Mouse (Mus musculus) forebrain, embryonic 15.5 days (tissue): Measurements from ENCODE around the gene Evc2. TPM values are rescaled to one million over a fixed set of nuclear protein-coding genes. Genes with fewer than 3 reads are reported as not detected.
A peak's percentile ranks its signal among the peaks of the same experiment; 100 is the strongest.

Experiments used
- ATAC-seq: fragments of 200-750 bp; cut with Nextera tagmentation; replicated peaks from 2 replicates; pipeline ENCODE4 v1.8.0; 2017; ENCODE audit warnings: mild to moderate bottlenecking, moderate TSS enrichment, moderate library complexity
- H3K27ac ChIP-seq: fragments of 300-500 bp; sonication (generic); replicated peaks from 2 replicates; pipeline ENCODE4 v1.5.1; 2015; ENCODE audit warnings: mild to moderate bottlenecking, inconsistent platforms
- H3K27me3 ChIP-seq: fragments of 300-500 bp; sonication (generic); 2 replicates; pipeline ENCODE4 v1.6.1; 2015; ENCODE audit warnings: inconsistent platforms
- H3K36me3 ChIP-seq: fragments of 300-500 bp; sonication (generic); 2 replicates; pipeline ENCODE4 v1.6.1; 2015; ENCODE audit warnings: mild to moderate bottlenecking, inconsistent platforms
- H3K4me1 ChIP-seq: fragments of 300-500 bp; sonication (generic); 2 replicates; pipeline ENCODE4 v1.6.1; 2015; ENCODE audit warnings: inconsistent platforms
- H3K4me2 ChIP-seq: fragments of 300-500 bp; sonication (generic); replicated peaks from 2 replicates; pipeline ENCODE4 v1.6.1; 2015; ENCODE audit warnings: mild to moderate bottlenecking, inconsistent platforms
- H3K4me3 ChIP-seq: fragments of 300-500 bp; sonication (generic); 2 replicates; pipeline ENCODE4 v1.5.1; 2015; ENCODE audit warnings: mild to moderate bottlenecking, inconsistent platforms
- H3K9ac ChIP-seq: fragments of 300-500 bp; sonication (generic); replicated peaks from 2 replicates; pipeline ENCODE4 v1.6.1; 2015; ENCODE audit warnings: mild to moderate bottlenecking, inconsistent platforms
- H3K9me3 ChIP-seq: fragments of 300-500 bp; sonication (generic); 2 replicates; pipeline ENCODE4 v1.6.1; 2016; ENCODE audit warnings: inconsistent platforms
- WGBS: fragments of 180-500 bp; shearing (Covaris S2); methylation state at CpG from one replicate; pipeline ENCODE4 v1.1.7; 2015; ENCODE audit warnings: mixed read lengths; 5-methylcytosine and 5-hydroxymethylcytosine counted together
- polyA plus RNA-seq: library from polyadenylated mRNA; unstranded; fragments of >200 nt; fragmentation: Nextera tagmentation; extraction: Ambion mirVana; gene quantifications from 2 replicates; pipeline ENCODE4 v1.2.1, GENCODE M21; 2015

Evc2 gene
- polyA plus RNA-seq, 1 experiment from 2014 or later, result 6.0 TPM

DNA sequence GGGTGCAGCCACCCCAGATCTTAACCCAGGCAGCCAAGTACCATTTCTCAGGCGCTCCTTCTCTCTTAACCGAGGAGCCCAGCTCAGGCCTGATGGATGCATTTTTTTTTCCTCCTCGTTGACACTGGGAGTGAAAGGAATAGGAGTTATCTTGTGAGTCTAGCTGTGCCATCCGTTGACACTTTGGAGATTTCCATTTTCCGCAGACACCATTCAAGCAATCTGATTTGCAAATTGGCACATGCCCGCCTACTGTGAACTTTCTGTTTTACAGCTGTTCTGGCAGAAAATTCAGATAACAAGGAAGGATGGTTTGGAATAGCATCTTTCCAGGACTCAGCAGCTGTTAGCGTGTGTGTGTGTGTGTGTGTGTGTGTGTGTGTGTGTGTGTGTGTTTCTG, 39.1 kb downstream of the Evc2 start:
- Histone ChIP-seq H3K36me3 (no peaks in the 10 kb centered on the region), H3K27ac (peak overlapping the region; percentile 54), H3K9ac (no peak overlapping the region), H3K4me1 (peaks cover 5% of the 10 kb centered on the region; the same call in 1 of the 2 replicates), H3K9me3 (no peaks in the 10 kb centered on the region), H3K4me3 (no peak overlapping the region), H3K4me2 (no peak overlapping the region), H3K27me3 (no peaks in the 10 kb centered on the region)
- ATAC-seq, result peak; percentile 26
- WGBS, result 61% methylated on average over 7 of the region's 7 CpGs

DNA sequence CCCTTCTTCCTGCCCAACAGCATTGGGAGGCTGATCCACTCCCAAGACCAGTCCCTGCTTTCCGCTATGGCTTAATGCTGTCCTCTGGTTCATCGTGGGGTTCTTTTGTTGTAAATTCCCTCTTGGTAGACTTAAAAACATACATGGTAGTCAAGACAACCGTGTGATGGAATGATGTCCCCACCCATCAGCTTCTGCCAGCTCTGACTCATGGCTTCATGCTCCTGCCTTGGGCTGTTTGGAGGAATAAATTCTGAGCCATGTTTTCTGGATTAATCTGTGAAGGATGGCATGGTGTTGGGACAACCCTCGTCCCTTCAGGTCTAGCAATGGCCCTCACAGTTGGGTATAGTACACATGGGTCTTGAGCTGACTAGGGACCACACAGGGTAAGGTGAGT, 42.3 kb downstream of the Evc2 start:
- Histone ChIP-seq H3K4me3 (no peak overlapping the region), H3K9ac (no peak overlapping the region), H3K4me1 (peaks cover 5% of the 10 kb centered on the region; the same call in 1 of the 2 replicates), H3K27ac (no peak overlapping the region), H3K36me3 (no peaks in the 10 kb centered on the region), H3K4me2 (no peak overlapping the region), H3K27me3 (no peaks in the 10 kb centered on the region), H3K9me3 (no peaks in the 10 kb centered on the region)
- no peak for ATAC-seq
- 89% methylated on average over 4 of the region's 4 CpGs for WGBS

DNA sequence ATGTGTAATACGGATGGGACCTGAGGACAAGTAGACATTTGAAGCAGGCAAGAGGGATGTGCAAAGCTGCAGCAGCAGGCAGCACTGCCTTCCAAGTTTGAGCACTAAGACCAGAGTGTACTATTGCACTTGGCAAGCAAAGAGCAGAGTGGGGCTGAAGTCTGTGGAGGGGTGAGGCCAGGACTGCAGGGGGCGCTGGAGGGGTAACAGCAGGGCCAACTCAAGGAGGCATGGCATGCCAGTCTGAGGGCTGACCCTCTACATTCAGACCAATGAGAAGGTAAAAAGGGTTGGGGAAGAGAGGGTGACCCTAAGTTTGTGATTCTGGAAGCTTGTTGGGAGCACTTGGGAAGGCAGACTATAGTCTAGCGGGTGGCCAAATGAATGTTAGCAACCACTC, 45.3 kb downstream of the Evc2 start:
- Histone ChIP-seq H3K4me1 (no peaks in the 10 kb centered on the region), H3K9ac (no peak overlapping the region), H3K4me2 (no peak overlapping the region), H3K4me3 (no peak overlapping the region), H3K27me3 (no peaks in the 10 kb centered on the region), H3K9me3 (no peaks in the 10 kb centered on the region), H3K36me3 (no peaks in the 10 kb centered on the region), H3K27ac (no peak overlapping the region)
- 87% methylated on average over 3 of the region's 3 CpGs for WGBS
- ATAC-seq, result no peak

DNA sequence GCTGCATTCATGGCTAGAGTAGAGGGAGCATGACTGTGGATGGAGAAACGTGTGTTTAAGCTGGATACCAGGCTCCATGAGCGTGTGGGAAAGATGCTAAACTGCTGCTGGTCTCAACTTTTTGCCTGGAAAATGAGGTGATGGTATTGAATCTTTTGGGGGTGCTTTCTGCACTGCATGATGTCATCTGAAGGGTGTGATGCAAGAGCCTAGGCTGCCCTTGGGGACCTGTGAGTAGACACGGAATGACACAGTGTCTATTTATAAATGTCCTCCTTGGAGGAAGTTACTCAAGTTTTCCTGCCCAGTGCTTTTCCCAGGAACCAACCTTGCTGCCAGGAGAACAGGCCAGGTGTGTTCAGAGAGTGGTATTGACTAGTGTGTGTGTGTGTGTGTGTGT, 50.3 kb downstream of the Evc2 start:
- Histone ChIP-seq H3K9me3 (no peaks in the 10 kb centered on the region), H3K36me3 (no peaks in the 10 kb centered on the region), H3K27me3 (no peaks in the 10 kb centered on the region), H3K4me1 (no peaks in the 10 kb centered on the region), H3K4me2 (no peak overlapping the region), H3K4me3 (no peak overlapping the region), H3K9ac (no peak overlapping the region), H3K27ac (no peak overlapping the region)
- whole genome bisulfite sequencing, result 87% methylated on average over 3 of the region's 3 CpGs
- ATAC-seq, result no peak

DNA sequence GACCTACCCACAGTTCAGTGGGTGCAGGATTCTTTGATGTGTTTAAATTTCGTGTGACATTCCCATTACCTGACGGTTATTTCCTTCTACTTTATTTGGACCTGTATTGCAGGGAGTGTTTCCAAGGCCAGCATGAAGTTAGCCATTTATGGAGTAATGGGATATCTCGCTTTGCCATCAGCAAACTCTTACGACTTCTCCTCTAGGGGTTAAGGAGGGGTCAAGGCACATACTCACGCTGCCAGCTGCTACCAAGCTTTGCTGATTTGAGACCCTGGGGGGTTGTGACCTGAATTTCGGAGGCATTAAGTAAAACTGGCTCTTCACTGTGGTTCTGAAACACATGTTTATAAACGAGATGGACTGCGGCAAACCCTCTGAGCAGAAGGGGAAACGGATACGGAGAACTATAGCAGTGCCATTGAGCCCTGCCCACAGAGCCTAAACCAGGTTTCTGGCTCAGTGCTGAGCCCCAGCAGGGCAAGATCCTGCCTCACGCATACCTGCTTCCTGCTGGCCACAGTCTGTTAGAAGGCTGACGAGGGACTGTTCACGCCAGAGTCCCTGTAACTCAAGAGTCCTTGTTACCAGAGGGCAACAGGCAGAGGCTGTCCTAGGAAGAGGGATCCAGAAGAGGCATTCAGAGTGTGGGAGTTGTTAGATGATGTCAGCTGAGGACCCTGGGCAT, 51.7 kb downstream of the Evc2 start:
- Histone ChIP-seq H3K27me3 (no peaks in the 10 kb centered on the region), H3K4me2 (no peak overlapping the region), H3K4me3 (no peak overlapping the region), H3K27ac (no peak overlapping the region), H3K4me1 (peaks cover 3% of the 10 kb centered on the region), H3K9me3 (no peaks in the 10 kb centered on the region), H3K9ac (no peak overlapping the region), H3K36me3 (no peaks in the 10 kb centered on the region)
- WGBS, result 85% methylated on average over 13 of the region's 13 CpGs
- no peak for ATAC-seq

DNA sequence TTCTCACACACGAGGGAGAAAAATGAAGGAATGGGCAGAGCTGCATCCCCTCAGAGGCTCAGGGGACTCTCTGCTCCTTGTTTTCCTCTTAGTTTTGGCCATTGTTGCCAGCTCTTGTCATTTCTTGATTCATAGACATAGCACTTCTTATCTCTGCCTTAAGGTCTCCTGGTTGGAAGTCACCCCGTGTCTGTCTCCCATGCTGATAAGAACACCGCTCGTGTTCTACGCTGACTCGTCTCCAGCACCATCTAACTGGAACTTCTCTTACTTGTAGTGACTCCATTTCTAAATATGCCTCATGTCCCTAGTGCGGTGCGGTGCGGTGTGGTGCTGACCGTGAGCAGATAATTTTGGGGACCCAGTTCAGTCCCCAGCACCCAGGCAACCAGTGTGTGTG, 52.6 kb downstream of the Evc2 start:
- Histone ChIP-seq H3K4me2 (no peak overlapping the region), H3K9ac (no peak overlapping the region), H3K27ac (no peak overlapping the region), H3K9me3 (no peaks in the 10 kb centered on the region), H3K4me1 (peaks cover 13% of the 10 kb centered on the region), H3K27me3 (no peaks in the 10 kb centered on the region), H3K36me3 (no peaks in the 10 kb centered on the region), H3K4me3 (no peak overlapping the region)
- ATAC-seq, result no peak
- WGBS, result 95% methylated on average over 10 of the region's 10 CpGs

DNA sequence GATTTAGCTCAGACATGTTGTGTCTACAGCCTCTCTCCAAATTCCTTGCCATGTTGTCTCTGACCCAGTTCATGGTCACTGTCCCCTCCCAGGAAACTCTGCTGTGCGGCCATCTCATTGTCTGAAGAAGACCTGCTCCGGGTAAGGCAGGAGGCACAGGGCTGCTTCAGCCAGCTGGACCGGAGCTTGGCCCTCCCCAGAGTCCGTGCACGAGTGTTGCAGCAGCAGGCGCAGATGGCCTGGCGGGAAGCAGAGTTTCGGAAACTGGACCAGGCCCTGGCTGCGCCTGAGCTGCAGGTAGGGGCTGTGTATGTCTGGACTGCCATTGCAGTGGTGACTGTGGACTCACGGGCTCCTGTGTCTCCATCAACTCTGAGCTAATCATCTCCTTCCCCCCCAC, 53.6 kb downstream of the Evc2 start:
- H3K27ac ChIP-seq, result no peak overlapping the region
- no peak for ATAC-seq
- H3K4me3 ChIP-seq, result no peak overlapping the region
- no peaks in the 10 kb centered on the region for H3K36me3 ChIP-seq
- H3K4me1 ChIP-seq, result peaks cover 17% of the 10 kb centered on the region
- H3K9me3 ChIP-seq, result no peaks in the 10 kb centered on the region
- no peaks in the 10 kb centered on the region for H3K27me3 ChIP-seq
- H3K9ac ChIP-seq, result no peak overlapping the region
- 92% methylated on average over 10 of the region's 10 CpGs for WGBS
- no peak overlapping the region for H3K4me2 ChIP-seq

DNA sequence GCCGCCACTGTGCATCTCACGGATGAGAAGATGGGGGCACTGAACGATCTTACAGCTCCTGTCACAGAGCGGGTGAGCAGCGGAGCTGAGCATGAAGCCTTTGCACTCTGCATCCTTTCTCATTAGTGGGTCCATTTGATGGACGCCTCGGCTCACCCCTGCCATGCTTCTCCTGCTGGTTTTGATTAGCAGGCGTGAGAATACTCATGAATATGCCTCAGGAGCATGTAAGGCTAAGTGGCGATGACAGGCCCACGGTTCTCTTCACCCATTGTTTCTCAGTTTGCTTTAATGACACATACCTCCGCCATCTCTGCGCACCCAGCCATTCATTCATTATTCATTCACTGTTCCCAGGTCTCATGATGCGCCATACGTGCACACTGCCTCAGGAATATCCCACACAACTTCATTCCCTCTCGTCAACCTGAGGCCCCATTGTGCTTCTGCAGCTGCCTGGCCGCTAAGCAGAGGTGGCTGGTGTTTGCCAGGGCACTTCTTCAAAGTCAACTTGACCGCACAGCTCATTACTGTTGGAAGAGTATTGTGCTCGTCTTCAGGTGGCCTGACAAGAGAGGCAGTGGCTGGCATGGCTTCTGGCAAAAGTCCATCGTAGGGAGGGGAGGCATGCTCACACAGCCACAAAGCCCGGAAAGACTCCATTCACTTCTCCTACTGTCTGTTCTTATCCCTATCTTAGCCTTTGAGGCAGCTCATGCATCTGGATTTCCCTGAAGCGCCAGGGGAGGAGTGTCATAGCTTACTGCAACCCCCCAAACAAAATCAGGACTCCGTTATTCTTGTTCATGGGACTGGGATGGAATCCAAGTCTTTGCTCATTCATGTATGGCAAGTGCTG, 57.1 kb downstream of the Evc2 start:
- no peaks in the 10 kb centered on the region for H3K36me3 ChIP-seq
- H3K9ac ChIP-seq, result no peak overlapping the region
- ATAC-seq, result peak; percentile 52
- peak overlapping the region; percentile 17; the same call in 1 of the 2 replicates for H3K27ac ChIP-seq
- H3K4me2 ChIP-seq, result no peak overlapping the region; the same call in 1 of the 2 replicates
- peaks cover 17% of the 10 kb centered on the region for H3K4me1 ChIP-seq
- 33% methylated on average over 22 of the region's 22 CpGs for WGBS
- no peaks in the 10 kb centered on the region for H3K27me3 ChIP-seq
- H3K4me3 ChIP-seq, result no peak overlapping the region
- no peaks in the 10 kb centered on the region for H3K9me3 ChIP-seq

DNA sequence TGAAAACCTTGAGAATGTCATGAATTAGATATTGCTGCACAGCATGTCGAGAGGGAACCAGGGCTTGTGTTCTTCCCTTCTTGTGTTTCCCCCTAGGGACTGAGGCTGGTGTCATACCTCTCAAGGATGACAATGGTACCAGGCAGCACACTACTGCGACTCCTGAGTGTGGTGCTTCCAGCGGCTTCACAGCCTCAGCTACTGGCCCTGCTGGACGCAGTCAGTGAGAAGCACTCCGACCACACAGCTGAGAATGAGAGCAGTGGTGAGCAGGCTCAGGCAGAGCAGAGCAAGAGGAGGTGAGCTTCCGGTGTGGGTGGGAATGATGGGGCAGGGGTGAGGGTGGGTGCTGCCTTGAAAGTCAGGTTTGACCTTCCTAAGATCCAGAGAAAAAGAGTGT, 80.7 kb downstream of the Evc2 start:
- Histone ChIP-seq H3K27ac (no peak overlapping the region), H3K9ac (no peak overlapping the region), H3K4me3 (no peak overlapping the region), H3K27me3 (no peaks in the 10 kb centered on the region), H3K9me3 (no peaks in the 10 kb centered on the region), H3K36me3 (no peaks in the 10 kb centered on the region), H3K4me2 (no peak overlapping the region), H3K4me1 (no peaks in the 10 kb centered on the region)
- no peak for ATAC-seq
- 91% methylated on average over 6 of the region's 6 CpGs for WGBS

DNA sequence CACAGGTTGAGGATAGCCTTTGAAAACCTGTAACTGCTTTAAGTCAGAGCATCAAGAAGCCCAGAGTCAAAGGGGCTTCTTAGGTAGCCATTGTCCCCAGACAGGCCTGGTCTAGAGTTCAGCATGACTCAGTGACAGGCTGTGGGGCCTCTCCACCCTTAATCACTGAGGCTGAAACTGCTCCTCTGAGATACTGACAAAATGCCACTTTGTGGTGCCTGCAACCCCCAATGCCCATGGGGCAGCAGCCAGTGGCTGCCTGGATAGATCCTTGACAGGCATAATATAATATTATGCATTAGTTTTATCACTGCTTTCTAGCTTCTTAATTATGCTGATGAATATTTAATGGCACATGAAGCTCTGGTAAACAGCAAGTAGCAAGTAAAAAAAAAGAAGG, 88.9 kb downstream of the Evc2 start:
- Histone ChIP-seq H3K27me3 (no peaks in the 10 kb centered on the region), H3K9ac (no peak overlapping the region), H3K27ac (no peak overlapping the region), H3K4me1 (no peaks in the 10 kb centered on the region), H3K4me3 (no peak overlapping the region), H3K36me3 (no peaks in the 10 kb centered on the region), H3K9me3 (no peaks in the 10 kb centered on the region), H3K4me2 (no peak overlapping the region)
- no peak for ATAC-seq

DNA sequence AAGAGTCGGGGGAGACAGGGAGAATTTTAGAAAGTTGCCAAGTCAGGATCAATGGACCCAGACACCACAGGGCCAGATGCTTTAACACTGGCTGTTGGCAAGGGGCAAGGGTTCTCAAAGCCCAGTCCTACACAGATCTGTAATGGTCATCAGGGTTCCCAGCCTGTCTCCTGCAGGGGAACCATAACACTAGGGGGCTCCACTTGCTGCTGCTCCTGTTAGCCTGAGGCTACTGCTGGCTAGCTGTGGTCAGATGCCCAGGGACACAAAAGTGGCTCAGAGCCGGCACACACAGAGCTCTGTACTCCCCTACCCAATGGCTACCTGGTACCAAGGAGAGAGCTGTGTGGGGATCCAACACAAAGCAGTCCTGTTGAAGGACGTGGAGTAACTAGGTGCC, 97.1 kb downstream of the Evc2 start:
- no peaks in the 10 kb centered on the region for H3K36me3 ChIP-seq
- no peak overlapping the region for H3K4me2 ChIP-seq
- H3K9me3 ChIP-seq, result no peaks in the 10 kb centered on the region
- no peak overlapping the region for H3K4me3 ChIP-seq
- no peak overlapping the region for H3K27ac ChIP-seq
- ATAC-seq, result no peak
- WGBS, result 76% methylated on average over 3 of the region's 3 CpGs
- H3K4me1 ChIP-seq, result no peaks in the 10 kb centered on the region
- H3K9ac ChIP-seq, result no peak overlapping the region
- H3K27me3 ChIP-seq, result no peaks in the 10 kb centered on the region

DNA sequence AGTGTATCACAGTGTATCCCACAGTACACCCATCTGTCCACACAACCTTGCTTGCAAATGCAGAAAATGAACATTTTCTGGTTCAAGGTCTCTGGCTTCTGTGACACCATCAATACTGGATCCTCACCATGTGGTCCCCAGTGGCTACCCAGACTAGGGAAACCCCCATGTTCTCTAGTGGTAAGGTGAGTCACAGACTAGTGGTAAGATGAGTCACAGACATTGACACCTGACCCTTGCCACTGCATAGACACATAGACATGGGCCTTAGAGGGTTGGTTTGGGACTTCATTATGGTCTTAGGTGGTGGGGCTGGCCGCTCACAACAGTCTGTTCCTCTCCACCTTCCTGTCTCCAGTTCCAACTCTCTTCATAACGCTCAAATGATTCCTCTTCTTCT, 104.5 kb downstream of the Evc2 start:
- H3K4me1 ChIP-seq, result no peaks in the 10 kb centered on the region
- no peaks in the 10 kb centered on the region for H3K36me3 ChIP-seq
- H3K27ac ChIP-seq, result no peak overlapping the region
- H3K4me3 ChIP-seq, result no peak overlapping the region
- no peak overlapping the region for H3K9ac ChIP-seq
- no peak overlapping the region for H3K4me2 ChIP-seq
- H3K27me3 ChIP-seq, result no peaks in the 10 kb centered on the region
- 75% methylated on average over 2 of the region's 2 CpGs for WGBS
- H3K9me3 ChIP-seq, result no peaks in the 10 kb centered on the region
- no peak for ATAC-seq
